Mouse (Mus musculus) heart, embryonic 11.5 days (tissue): ENCODE results near the gene Mmp1b. TPM values are rescaled to one million over a fixed set of nuclear protein-coding genes. Genes with fewer than 3 reads are reported as not detected.

Experiments
- polyA plus RNA-seq: library from polyadenylated mRNA; unstranded; fragments of >200 nt; fragmentation: Nextera tagmentation; extraction: Ambion mirVana; gene quantifications from 2 replicates; pipeline ENCODE4 v1.2.1, GENCODE M21; 2014

Mmp1b gene
- polyA plus RNA-seq, 1 experiment from 2014 or later, result not detected

Other genes starting within 250 kb of the Mmp1b start
- gene Dync2h1, start 203.6 kb downstream of the Mmp1b start, polyA plus RNA-seq, result 7.1 and 7.5 TPM in 2 replicates
- 94.1 and 97.6 TPM in 2 replicates for gene Dcun1d5, start 203.5 kb downstream of the Mmp1b start, polyA plus RNA-seq
- not detected in 2 replicates for gene Mmp13, start 115.5 kb downstream of the Mmp1b start, polyA plus RNA-seq
- not detected in 2 replicates for gene Mmp12, start 43.7 kb downstream of the Mmp1b start, polyA plus RNA-seq
- gene Mmp3, start 57.8 kb upstream of the Mmp1b start, polyA plus RNA-seq, result not detected in 2 replicates
- not detected in 2 replicates for gene Mmp10, start 114.3 kb upstream of the Mmp1b start, polyA plus RNA-seq
- gene Mmp8, start 170.4 kb upstream of the Mmp1b start, polyA plus RNA-seq, result not detected in 2 replicates
- not detected in 2 replicates for gene Mmp27, start 183.3 kb upstream of the Mmp1b start, polyA plus RNA-seq
- not detected in 2 replicates for gene Mmp20, start 240.2 kb upstream of the Mmp1b start, polyA plus RNA-seq